Mouse (Mus musculus): ENCODE measurements around the gene Fbrsl1.

Fbrsl1 gene

GRCm38 (mm10) chr5:110448436-110449134 lies at the start of gene Fbrsl1:
TSS of gene Fbrsl1 (minus strand) at chr5:110448503.
- DNase-seq (ENCODE audit: low spot score) = peak; percentile 98

- DNase-seq (ENCODE audit: low spot score) = no peak
Measured at GRCm38 (mm10) chr5:110498071-110498470, 49.8 kb upstream of the Fbrsl1 start.

GRCm38 (mm10) chr5:110497556-110497955 lies 49.3 kb upstream of the Fbrsl1 start:
- DNase-seq (ENCODE audit: low spot score) = no peak

- DNase-seq (ENCODE audit: low spot score) = no peak
Measured at GRCm38 (mm10) chr5:110495051-110495450, 46.7 kb upstream of the Fbrsl1 start.

- DNase-seq (ENCODE audit: low spot score) = no peak
Measured at GRCm38 (mm10) chr5:110494396-110494795, 46.1 kb upstream of the Fbrsl1 start.

- peak; percentile 86 for DNase-seq (ENCODE audit: low spot score)
Measured at GRCm38 (mm10) chr5:110493785-110494184, 45.5 kb upstream of the Fbrsl1 start.

GRCm38 (mm10) chr5:110489639-110490038 lies 41.3 kb upstream of the Fbrsl1 start:
- DNase-seq (ENCODE audit: low spot score) = no peak

- no peak for DNase-seq (ENCODE audit: low spot score)
Measured at GRCm38 (mm10) chr5:110487943-110488342, 39.6 kb upstream of the Fbrsl1 start.

GRCm38 (mm10) chr5:110486674-110487334 lies 38.5 kb upstream of the Fbrsl1 start:
- DNase-seq (ENCODE audit: low spot score) = no peak

GRCm38 (mm10) chr5:110484711-110485110 lies 36.4 kb upstream of the Fbrsl1 start:
- no peak for DNase-seq (ENCODE audit: low spot score)

GRCm38 (mm10) chr5:110479228-110479627 lies 30.9 kb upstream of the Fbrsl1 start:
- no peak for DNase-seq (ENCODE audit: low spot score)

GRCm38 (mm10) chr5:110474156-110474555 lies 25.9 kb upstream of the Fbrsl1 start:
- peak; percentile 60 for DNase-seq (ENCODE audit: low spot score)

- DNase-seq (ENCODE audit: low spot score) = no peak
Measured at GRCm38 (mm10) chr5:110472834-110473233, 24.5 kb upstream of the Fbrsl1 start.

GRCm38 (mm10) chr5:110471981-110472476 lies 23.7 kb upstream of the Fbrsl1 start:
- no peak for DNase-seq (ENCODE audit: low spot score)

- DNase-seq (ENCODE audit: low spot score) = no peak
Measured at GRCm38 (mm10) chr5:110471285-110471684, 23.0 kb upstream of the Fbrsl1 start.

GRCm38 (mm10) chr5:110469227-110469925 lies 21.1 kb upstream of the Fbrsl1 start:
- no peak for DNase-seq (ENCODE audit: low spot score)

- no peak for DNase-seq (ENCODE audit: low spot score)
Measured at GRCm38 (mm10) chr5:110468296-110468695, 20.0 kb upstream of the Fbrsl1 start.

- no peak for DNase-seq (ENCODE audit: low spot score)
Measured at GRCm38 (mm10) chr5:110467725-110468124, 19.4 kb upstream of the Fbrsl1 start.

GRCm38 (mm10) chr5:110466531-110467424 lies 18.5 kb upstream of the Fbrsl1 start:
- DNase-seq (ENCODE audit: low spot score) = no peak

GRCm38 (mm10) chr5:110462646-110463045 lies 14.3 kb upstream of the Fbrsl1 start:
- DNase-seq (ENCODE audit: low spot score) = no peak

- peak; percentile 67 for DNase-seq (ENCODE audit: low spot score)
Measured at GRCm38 (mm10) chr5:110458936-110459335, 10.6 kb upstream of the Fbrsl1 start.

- DNase-seq (ENCODE audit: low spot score) = no peak
Measured at GRCm38 (mm10) chr5:110455272-110455671, 7.0 kb upstream of the Fbrsl1 start.

Data from testis, postnatal 10 days (tissue).